Mouse (Mus musculus) stomach, adult 2 months (tissue): Measurements from ENCODE around the gene Slco2b1. TPM values are rescaled to one million over a fixed set of nuclear protein-coding genes. Genes with fewer than 3 reads are reported as not detected.

Experiments
- polyA plus RNA-seq: library from polyadenylated mRNA; depleted of rRNA; stranded (reverse); fragments of >200 nt; gene quantifications from 2 replicates; pipeline ENCODE4 v1.2.3, GENCODE M21; 2012; rRNA removed

Gene Slco2b1
- polyA plus RNA-seq: 5.0 and 7.2 TPM in 2 replicates

GRCm38 (mm10) chr7:99711166-99711565, at the start of gene Slco2b1:
TSS of gene Slco2b1 (minus strand) at chr7:99711340.

GRCm38 (mm10) chr7:99729973-99730372, 18.8 kb upstream of the Slco2b1 start, which contains the start of gene Olfr520:
TSS of gene Olfr520 (plus strand) at chr7:99730273.

GRCm38 (mm10) chr7:99626376-99627270, 84.5 kb downstream of the Slco2b1 start, which contains the start of gene Tpbgl:
TSS of gene Tpbgl (minus strand) at chr7:99627103.

Other genes starting within 250 kb of the Slco2b1 start
- 0.30 and 0.33 TPM in 2 replicates for gene Klhl35, start 245.3 kb downstream of the Slco2b1 start, polyA plus RNA-seq
- gene Rps3, start 227.6 kb downstream of the Slco2b1 start, polyA plus RNA-seq: 74.9 and 78.1 TPM in 2 replicates
- 13.3 and 19.2 TPM in 2 replicates for gene Arrb1, start 175.9 kb downstream of the Slco2b1 start, polyA plus RNA-seq
- 1.8 and 2.5 TPM in 2 replicates for gene Tpbgl, start 84.2 kb downstream of the Slco2b1 start, polyA plus RNA-seq
- gene Olfr520, start 18.9 kb upstream of the Slco2b1 start, polyA plus RNA-seq: not detected in 2 replicates
- not detected in 2 replicates for gene Olfr521, start 52.2 kb upstream of the Slco2b1 start, polyA plus RNA-seq
- 1.1 and 1.3 TPM in 2 replicates for gene Neu3, start 117.1 kb upstream of the Slco2b1 start, polyA plus RNA-seq
- 0.16 and 0.19 TPM in 2 replicates for gene Xrra1, start 147.8 kb upstream of the Slco2b1 start, polyA plus RNA-seq
- gene Spcs2, start 152.1 kb upstream of the Slco2b1 start, polyA plus RNA-seq: 4.4 and 6.2 TPM in 2 replicates